Mouse (Mus musculus): ENCODE results near the gene Nt5c2.

Nt5c2 gene

DNA sequence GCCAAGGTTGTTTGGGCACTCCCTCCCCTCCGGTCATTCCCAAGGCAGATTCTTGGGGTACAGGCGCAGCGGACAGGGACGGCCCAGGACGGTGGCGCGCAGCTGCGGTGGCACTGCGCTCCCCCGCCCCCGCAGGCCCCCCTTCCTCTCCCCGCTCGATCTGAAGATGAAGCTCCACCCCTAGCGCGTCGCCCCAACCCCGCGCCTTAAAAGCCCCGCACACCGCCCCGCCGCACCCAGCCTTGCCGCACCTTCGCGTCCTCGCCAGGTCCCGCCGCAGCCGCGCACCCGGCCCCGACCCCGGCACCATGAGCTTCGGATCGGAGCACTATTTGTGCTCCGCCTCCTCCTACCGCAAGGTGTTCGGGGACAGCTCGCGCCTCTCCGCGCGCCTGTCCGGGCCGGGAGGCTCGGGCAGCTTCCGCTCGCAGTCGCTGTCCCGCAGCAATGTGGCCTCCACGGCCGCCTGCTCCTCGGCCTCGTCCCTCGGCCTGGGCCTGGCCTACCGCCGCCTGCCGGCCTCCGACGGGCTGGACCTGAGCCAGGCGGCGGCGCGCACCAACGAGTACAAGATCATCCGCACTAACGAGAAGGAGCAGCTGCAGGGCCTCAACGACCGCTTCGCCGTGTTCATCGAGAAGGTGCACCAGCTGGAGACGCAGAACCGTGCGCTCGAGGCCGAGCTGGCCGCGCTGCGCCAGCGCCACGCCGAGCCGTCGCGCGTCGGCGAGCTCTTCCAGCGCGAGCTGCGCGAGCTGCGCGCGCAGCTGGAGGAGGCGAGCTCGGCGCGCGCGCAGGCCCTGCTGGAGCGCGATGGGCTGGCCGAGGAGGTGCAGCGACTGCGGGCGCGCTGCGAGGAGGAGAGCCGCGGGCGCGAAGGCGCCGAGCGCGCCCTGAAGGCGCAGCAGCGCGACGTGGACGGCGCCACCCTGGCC, at the start of gene Nt5c2, which contains the start of gene Ina:
TSS of gene Nt5c2 (minus strand) at position 707 of the 935 bp plus-strand sequence.
TSS of gene Ina (plus strand) at position 252 of the 935 bp plus-strand sequence.
- DNase-seq, result peak; percentile 39

DNA sequence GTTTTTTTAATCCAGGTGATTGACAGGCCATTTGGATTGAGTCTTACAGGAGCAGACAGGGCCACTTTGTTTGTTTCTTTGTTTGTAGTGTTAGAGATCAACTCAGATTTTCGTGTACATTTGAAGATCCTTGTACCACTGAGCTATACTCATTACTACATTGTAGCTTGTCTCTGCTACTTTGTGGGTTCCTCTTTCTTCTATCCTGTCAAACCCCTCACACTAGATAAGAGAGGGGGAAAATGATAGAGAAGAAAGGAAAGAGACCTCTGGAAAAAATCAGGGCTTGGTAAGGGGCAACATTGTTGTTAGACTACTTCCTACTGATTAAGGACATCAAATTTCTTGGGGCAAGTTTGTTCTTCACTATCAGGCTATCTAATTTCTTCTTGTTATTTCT, 42.7 kb upstream of the Nt5c2 start:
- DNase-seq, result no peak

DNA sequence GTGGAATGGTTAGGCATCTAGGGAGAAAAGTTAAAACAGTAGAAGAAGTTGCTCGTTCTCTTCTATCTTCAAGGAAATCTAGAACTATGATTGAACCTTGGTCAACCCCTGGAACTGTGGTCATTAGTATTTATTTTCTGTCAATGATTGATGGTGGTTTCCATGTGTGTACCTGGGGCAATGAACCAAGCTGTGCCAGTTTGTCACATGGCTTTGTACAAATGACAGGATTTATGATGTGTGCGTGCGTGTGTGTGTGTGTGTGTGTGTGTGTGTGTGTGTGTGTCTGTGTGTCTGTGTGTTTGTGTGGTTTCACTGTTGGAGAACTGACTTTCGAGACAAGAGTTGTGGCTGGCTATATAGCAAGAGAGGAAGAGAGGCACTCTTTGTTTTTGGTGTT, 38.5 kb upstream of the Nt5c2 start:
- DNase-seq, result no peak

DNA sequence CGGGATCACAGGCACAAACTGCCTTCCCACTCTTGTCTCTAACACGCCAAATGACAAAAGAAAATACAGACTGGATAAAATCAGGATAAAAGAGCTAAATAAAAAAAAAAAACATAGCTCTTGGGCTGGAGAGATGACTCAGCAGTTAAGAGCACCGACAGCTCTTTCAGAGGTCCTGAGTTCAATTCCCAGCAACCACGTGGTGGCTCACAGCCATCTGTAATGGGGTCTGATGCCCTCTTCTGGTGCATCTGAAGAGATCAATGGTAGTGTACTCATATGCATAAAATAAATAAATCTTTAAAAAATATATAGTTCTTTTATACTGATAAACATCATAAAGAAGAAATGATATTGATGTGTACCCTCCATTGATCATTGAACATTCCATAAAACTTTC, 38.0 kb upstream of the Nt5c2 start:
- DNase-seq, result no peak

GRCm38 (mm10) chr19:47050271-47051032, 35.5 kb upstream of the Nt5c2 start, which contains the start of gene Pcgf6:
Gene Pcgf6, minus strand, starts transcription at chr19:47050906.
- peak; percentile 90 for DNase-seq

DNA sequence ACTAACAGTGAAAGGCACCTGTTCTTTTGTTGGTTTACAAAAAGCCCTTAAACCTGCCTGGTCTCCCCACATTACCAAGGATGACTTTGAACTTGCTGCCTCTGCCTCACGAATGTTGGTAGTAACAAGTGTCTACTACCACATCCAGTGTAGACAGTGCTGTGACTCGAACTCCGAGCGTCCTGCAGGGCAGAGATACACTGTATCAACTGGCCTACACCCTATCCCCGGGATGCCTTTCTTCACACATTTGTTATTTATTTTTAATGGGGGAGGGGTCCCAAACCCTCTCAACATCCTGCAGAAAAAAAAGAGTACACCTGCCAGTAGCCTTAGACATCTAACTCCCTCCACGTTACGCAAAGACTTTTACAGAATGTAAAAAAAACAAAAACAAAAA, 34.9 kb upstream of the Nt5c2 start:
- peak; percentile 7 for DNase-seq

- no peak for DNase-seq
Observed at GRCm38 (mm10) chr19:47049061-47049460, 34.1 kb upstream of the Nt5c2 start.

- no peak for DNase-seq
Observed at GRCm38 (mm10) chr19:47047236-47047833, 32.4 kb upstream of the Nt5c2 start.

- no peak for DNase-seq
Observed at GRCm38 (mm10) chr19:47046343-47046742, 31.4 kb upstream of the Nt5c2 start.

GRCm38 (mm10) chr19:47043608-47044007, 28.7 kb upstream of the Nt5c2 start:
- no peak for DNase-seq

- DNase-seq, result no peak
Observed at GRCm38 (mm10) chr19:47040720-47041473, 25.9 kb upstream of the Nt5c2 start.

GRCm38 (mm10) chr19:47036596-47036995, 21.6 kb upstream of the Nt5c2 start:
- no peak for DNase-seq

DNA sequence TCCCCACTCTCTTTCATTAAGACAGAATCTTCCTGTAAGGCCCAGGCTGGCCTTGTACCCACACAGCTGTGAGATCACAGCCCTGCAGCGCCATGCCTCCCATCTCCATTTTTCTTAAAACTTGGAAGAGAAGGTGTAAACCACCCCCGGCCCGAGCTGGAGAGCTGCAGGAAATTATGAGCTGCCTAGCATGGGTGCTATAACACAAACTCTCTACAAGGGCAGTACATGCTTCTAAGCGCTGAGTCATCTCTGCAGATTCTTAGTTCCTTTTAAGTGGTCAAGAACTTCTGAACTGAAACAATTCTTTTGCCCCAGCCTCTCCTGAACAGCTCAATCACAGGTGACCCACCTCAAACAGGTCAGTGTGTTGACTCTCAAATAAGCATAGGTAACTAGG, 20.0 kb upstream of the Nt5c2 start:
- no peak for DNase-seq

DNA sequence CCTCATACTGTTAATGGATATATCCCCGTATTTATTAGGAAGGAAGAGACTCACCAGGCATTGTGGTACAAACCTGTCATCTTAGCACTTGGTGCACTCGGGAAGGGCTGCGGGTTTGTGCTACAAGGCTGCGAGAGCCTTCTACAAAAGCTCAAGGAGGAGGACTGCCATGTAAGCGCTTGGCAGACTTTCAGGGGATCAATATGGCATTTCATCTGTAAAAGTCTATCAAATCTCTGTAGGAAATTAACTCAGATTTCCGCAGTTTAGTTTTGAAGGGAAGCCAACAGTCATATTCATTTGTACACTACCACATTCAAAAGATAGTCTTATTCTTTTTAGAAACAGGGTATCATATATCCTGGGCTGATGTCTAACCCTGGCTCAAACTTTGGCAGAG, 16.8 kb upstream of the Nt5c2 start:
- DNase-seq, result no peak

DNA sequence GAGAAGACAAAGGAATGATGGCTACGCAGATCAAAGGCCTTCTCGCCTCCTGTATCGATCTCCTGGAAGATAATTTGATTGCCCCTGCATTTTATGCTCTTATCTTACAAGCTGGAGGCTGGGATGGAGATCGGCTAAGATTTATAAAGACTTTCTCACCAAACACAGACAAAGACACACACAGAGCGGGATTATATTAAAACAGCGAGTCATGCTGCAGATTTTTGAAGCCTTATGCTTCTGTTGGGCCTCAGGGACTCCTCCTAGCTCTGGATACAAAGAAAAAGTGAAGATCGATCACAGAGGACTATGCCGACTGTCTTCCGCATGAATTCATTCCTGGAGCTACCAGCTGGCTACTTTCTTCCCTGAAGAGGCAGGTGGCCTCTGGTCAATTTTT, 14.8 kb upstream of the Nt5c2 start:
- DNase-seq, result no peak

DNA sequence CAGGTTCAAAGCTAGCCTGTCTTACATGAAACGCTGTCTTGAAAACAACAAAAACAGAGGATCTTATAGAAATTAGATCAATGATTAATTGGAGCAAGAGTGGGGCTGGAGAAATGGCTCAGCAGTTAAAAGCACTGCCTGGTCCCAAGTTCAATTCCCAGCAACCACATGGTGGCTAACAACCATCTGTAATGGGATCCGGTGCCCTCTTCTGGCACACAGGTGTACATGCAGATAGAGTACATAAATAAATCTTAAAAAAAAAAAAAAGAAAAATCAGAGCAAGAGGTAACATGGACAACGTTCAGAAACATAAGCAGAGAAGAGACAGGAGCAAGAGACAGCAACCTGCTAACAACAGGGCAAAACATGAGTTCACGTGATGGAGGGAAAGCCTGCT, 11.6 kb upstream of the Nt5c2 start:
- no peak for DNase-seq

- DNase-seq, result no peak
Observed at GRCm38 (mm10) chr19:47024954-47025353, 10.0 kb upstream of the Nt5c2 start.

GRCm38 (mm10) chr19:47023546-47023945, 8.6 kb upstream of the Nt5c2 start:
- DNase-seq, result no peak

DNA sequence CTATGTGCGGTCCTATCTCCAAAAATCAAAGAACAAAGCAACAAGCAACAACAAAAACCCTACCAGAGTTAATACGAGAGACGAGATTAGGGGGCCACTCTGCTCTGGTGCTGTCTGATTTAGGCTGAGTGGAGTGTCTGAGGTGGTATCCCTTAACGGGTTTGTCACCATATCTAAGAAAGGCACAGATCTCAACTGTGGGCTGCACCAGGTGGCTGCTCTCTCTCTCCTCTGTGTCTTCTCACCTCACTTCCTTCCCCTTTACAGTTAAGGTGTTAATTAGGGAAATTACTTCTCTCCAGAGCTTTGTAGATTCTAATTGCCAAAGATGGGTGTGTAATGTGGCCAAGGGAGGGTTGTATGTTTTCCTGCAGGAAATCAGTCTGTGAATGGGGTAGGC, 7.8 kb upstream of the Nt5c2 start:
- DNase-seq, result no peak

- DNase-seq, result no peak
Observed at GRCm38 (mm10) chr19:47019326-47019725, 4.4 kb upstream of the Nt5c2 start.

DNA sequence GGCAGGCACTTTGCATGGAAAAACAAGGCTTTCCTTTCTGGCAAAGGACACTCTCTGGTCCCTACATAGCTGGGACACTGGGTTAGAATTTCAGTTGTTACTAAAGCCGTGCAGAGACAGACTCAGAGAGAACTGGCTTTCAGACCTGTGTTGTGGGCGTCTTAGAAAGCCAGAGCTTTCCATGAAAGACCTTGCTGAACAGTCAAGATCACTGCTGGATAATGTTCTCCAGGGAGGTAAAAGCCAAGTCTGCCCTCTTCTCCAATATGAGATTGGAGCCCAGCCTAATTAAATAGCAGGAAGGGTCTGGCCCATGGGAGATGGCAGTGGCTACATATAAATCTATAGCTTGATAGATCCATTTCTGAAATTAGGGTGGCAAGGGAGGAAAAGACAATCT, 3.4 kb upstream of the Nt5c2 start:
- no peak for DNase-seq

DNA sequence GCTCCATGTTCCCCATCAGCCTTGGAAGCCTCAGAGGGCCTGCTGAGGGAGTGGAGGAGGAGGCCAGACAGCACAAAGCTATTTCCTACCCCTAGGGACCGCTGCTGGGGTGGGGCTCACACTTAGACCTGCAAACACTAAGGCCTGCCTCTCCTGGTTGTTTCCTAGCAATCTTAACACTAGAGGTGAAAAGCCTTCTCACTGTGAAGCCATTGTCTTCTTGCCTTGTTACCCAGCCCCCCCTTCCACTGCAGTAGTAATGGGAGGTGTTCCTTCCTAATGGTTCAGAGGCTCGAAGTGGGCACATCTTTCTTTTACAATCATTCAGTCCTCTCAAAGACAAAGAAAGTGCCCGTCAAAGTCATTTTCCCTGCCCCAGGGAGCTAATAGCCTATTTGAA, 2.9 kb upstream of the Nt5c2 start:
- no peak for DNase-seq

GRCm38 (mm10) chr19:47016487-47016886, 1.5 kb upstream of the Nt5c2 start:
- DNase-seq, result peak; percentile 69
